Mouse (Mus musculus) CD8-positive naive resting alpha-beta T cell, adult 2 months (primary cell): ENCODE results near the gene Akirin2.

Experiments
- DNase-seq, 2 experiments: peaks; one replicate each; pipeline ENCODE4 v3.0.0; 2022; ENCODE audit warnings: low read depth in 2 of 2, low spot score in 2 of 2

Akirin2 gene

GRCm38 (mm10) chr4:34583427-34583826 is 32.7 kb downstream of the Akirin2 start:
- no peak for DNase-seq

GRCm38 (mm10) chr4:34584871-34585607 is 34.3 kb downstream of the Akirin2 start:
- DNase-seq, result no peak

GRCm38 (mm10) chr4:34603123-34603522 is 52.4 kb downstream of the Akirin2 start:
- no peak for DNase-seq

GRCm38 (mm10) chr4:34606658-34607057 is 55.9 kb downstream of the Akirin2 start:
- DNase-seq, result no peak

- no peak for DNase-seq
Measured at GRCm38 (mm10) chr4:34613571-34614145, 62.9 kb downstream of the Akirin2 start.

GRCm38 (mm10) chr4:34614630-34615094 is 63.9 kb downstream of the Akirin2 start, which contains the start of the genes Orc3 and Rars2:
TSS of gene Orc3 (minus strand) at chr4:34614944.
TSS of gene Rars2 (plus strand) at chr4:34614957.
- peak; percentile 83 to 87 for DNase-seq

GRCm38 (mm10) chr4:34615303-34615702 is 64.6 kb downstream of the Akirin2 start:
- DNase-seq, result no peak

GRCm38 (mm10) chr4:34616146-34616545 is 65.4 kb downstream of the Akirin2 start:
- no peak for DNase-seq
